16 mouse cellular contexts compared by ENCODE assay signal in genomic region chr11:4734179-4734578, GRCm38 (mm10). TPM values are rescaled to one million over a fixed set of nuclear protein-coding genes. Genes with fewer than 3 reads are reported as not detected.
DNase-seq lines count a peak whose midpoint lies in the region; ATAC-seq and TF ChIP-seq lines count a peak whose summit lies in the region.
"Had no signal": no experiment of that assay in that cellular context is flagged by ENCODE, and none has a peak within 500 bp of the region (broad histone marks: within the 10 kb centered on the region; RNA-seq: fewer than 3 reads in every experiment).

No protein-coding gene starts in this region.

- TF ChIP-seq CTCF in heart, postnatal 0 days (IDR thresholded peaks at IDR 0.05; ENCODE audit: low read depth): peak; percentile 20; the same call in 1 of the 2 replicates
- peak; percentile 61; the same call in 1 of the 2 replicates for TF ChIP-seq CTCF in embryonic fibroblast, embryonic 13.5 days (IDR thresholded peaks at IDR 0.05; ENCODE audit: borderline replicate concordance, insufficient read depth, low read length)
- peak; percentile 58 for TF ChIP-seq CTCF in midbrain, postnatal 0 days (IDR thresholded peaks at IDR 0.05)

- no peak for DNase-seq in heart, postnatal 0 days (ENCODE audit: low spot score)
- DNase-seq in heart, postnatal 25 days (ENCODE audit: low spot score): no peak
- DNase-seq in midbrain, embryonic 10.5 days (ENCODE audit: low spot score): peak; percentile 41
- peak; percentile 49 for DNase-seq in midbrain, postnatal 0 days (ENCODE audit: low spot score)
- no peak for DNase-seq in lung, postnatal 10 days
- DNase-seq: adrenal gland, postnatal 25 days; B cell, adult 2 months; cerebellum, adult 11 months; gastrocnemius, postnatal 36 days; kidney, adult 11 months; thymus, postnatal 14 days had no signal

- no peak overlapping the region for H3K4me2 ChIP-seq in heart, postnatal 0 days (ENCODE audit: low read depth, low read length)
- no peak overlapping the region for H3K4me2 ChIP-seq in midbrain, embryonic 15.5 days
- H3K4me2 ChIP-seq in midbrain, postnatal 0 days (ENCODE audit: low read depth, low read length, poor library complexity, severe bottlenecking): no peak overlapping the region
- no peak overlapping the region for H3K4me2 ChIP-seq in intestine, embryonic 15.5 days (replicated peaks)
- H3K4me2 ChIP-seq: liver, embryonic 15.5 days had no signal

- TF ChIP-seq POLR2A in embryonic fibroblast, embryonic 13.5 days (IDR thresholded peaks at IDR 0.05; ENCODE audit: low read depth, low read length): no peak

- H3K36me3 ChIP-seq in heart, postnatal 0 days (replicated peaks; ENCODE audit: control insufficient read depth, insufficient read depth, low read length): 0 out of 2 replicates have a peak, but pooled peaks cover 9% of the 10 kb centered on the region
- peaks cover 20% of the 10 kb centered on the region; the same call in 1 of the 2 replicates for H3K36me3 ChIP-seq in midbrain, embryonic 10.5 days
- no peaks in the 10 kb centered on the region for H3K36me3 ChIP-seq in midbrain, embryonic 15.5 days (replicated peaks)
- H3K36me3 ChIP-seq in midbrain, postnatal 0 days (ENCODE audit: insufficient read depth, low read length): no peaks in the 10 kb centered on the region
- no peaks in the 10 kb centered on the region for H3K36me3 ChIP-seq in intestine, embryonic 15.5 days
- H3K36me3 ChIP-seq: liver, embryonic 15.5 days had no signal

- no peak for ATAC-seq in heart, postnatal 0 days (ENCODE audit: insufficient read depth, low read depth)
- ATAC-seq in midbrain, embryonic 15.5 days (replicated peaks): no peak
- ATAC-seq in midbrain, postnatal 0 days (ENCODE audit: low FRiP score): no peak
- no peak for ATAC-seq in intestine, embryonic 15.5 days
- ATAC-seq: Patski had no signal

- WGBS in heart, postnatal 0 days: 41% methylated on average over 12 of the region's 12 CpGs
- 35% methylated on average over 12 of the region's 12 CpGs for WGBS in midbrain, embryonic 10.5 days
- 40% methylated on average over 12 of the region's 12 CpGs for WGBS in midbrain, embryonic 15.5 days
- WGBS in midbrain, postnatal 0 days: 43% methylated on average over 12 of the region's 12 CpGs
- WGBS in intestine, embryonic 15.5 days: 42% methylated on average over 12 of the region's 12 CpGs

- H3K9me3 ChIP-seq in heart, postnatal 0 days (replicated peaks; ENCODE audit: control insufficient read depth, low read length): no peaks in the 10 kb centered on the region
- H3K9me3 ChIP-seq in midbrain, embryonic 10.5 days (replicated peaks): no peaks in the 10 kb centered on the region
- H3K9me3 ChIP-seq in midbrain, embryonic 15.5 days: no peaks in the 10 kb centered on the region
- H3K9me3 ChIP-seq in midbrain, postnatal 0 days (ENCODE audit: low read length): no peaks in the 10 kb centered on the region
- H3K9me3 ChIP-seq in intestine, embryonic 15.5 days: no peaks in the 10 kb centered on the region
- H3K9me3 ChIP-seq: liver, embryonic 15.5 days had no signal

- H3K4me3 ChIP-seq in heart, postnatal 0 days (ENCODE audit: low read depth, low read length): no peak overlapping the region
- H3K4me3 ChIP-seq in midbrain, embryonic 10.5 days: no peak overlapping the region
- H3K4me3 ChIP-seq in midbrain, embryonic 15.5 days: no peak overlapping the region
- no peak overlapping the region for H3K4me3 ChIP-seq in embryonic fibroblast, embryonic 13.5 days (ENCODE audit: insufficient read depth, low read length)
- no peak overlapping the region for H3K4me3 ChIP-seq in midbrain, postnatal 0 days (ENCODE audit: low read depth, low read length)
- no peak overlapping the region for H3K4me3 ChIP-seq in intestine, embryonic 15.5 days (replicated peaks)
- H3K4me3 ChIP-seq: liver, embryonic 15.5 days had no signal

- H3K9ac ChIP-seq in heart, postnatal 0 days (replicated peaks; ENCODE audit: low read depth, low read length): no peak overlapping the region
- H3K9ac ChIP-seq in midbrain, embryonic 15.5 days: no peak overlapping the region
- no peak overlapping the region for H3K9ac ChIP-seq in midbrain, postnatal 0 days (replicated peaks; ENCODE audit: low read length, poor library complexity, severe bottlenecking)
- H3K9ac ChIP-seq in intestine, embryonic 15.5 days: no peak overlapping the region
- H3K9ac ChIP-seq: liver, embryonic 15.5 days had no signal

- no peak overlapping the region for H3K27ac ChIP-seq in heart, postnatal 0 days (ENCODE audit: low read depth)
- no peak overlapping the region for H3K27ac ChIP-seq in midbrain, embryonic 10.5 days (replicated peaks)
- H3K27ac ChIP-seq in midbrain, embryonic 15.5 days: no peak overlapping the region
- no peak overlapping the region for H3K27ac ChIP-seq in embryonic fibroblast, embryonic 13.5 days (ENCODE audit: insufficient read depth, low read length)
- H3K27ac ChIP-seq in midbrain, postnatal 0 days (ENCODE audit: low read depth, low read length): no peak overlapping the region
- no peak overlapping the region for H3K27ac ChIP-seq in intestine, embryonic 15.5 days
- H3K27ac ChIP-seq: liver, embryonic 15.5 days had no signal

- intact Hi-C loops in heart, postnatal 25 days (cut with DNase I): no loop called here

- H3K27me3 ChIP-seq in heart, postnatal 0 days (ENCODE audit: control insufficient read depth, insufficient read depth, low read length): no peaks in the 10 kb centered on the region
- peaks cover 17% of the 10 kb centered on the region for H3K27me3 ChIP-seq in midbrain, embryonic 10.5 days (ENCODE audit: low read depth, poor library complexity, severe bottlenecking)
- H3K27me3 ChIP-seq in midbrain, embryonic 15.5 days (replicated peaks): no peaks in the 10 kb centered on the region
- no peaks in the 10 kb centered on the region for H3K27me3 ChIP-seq in midbrain, postnatal 0 days (ENCODE audit: insufficient read depth, low read length)
- H3K27me3 ChIP-seq in intestine, embryonic 15.5 days (replicated peaks): no peaks in the 10 kb centered on the region
- H3K27me3 ChIP-seq: liver, embryonic 15.5 days; Patski had no signal

- TF ChIP-seq EP300 in heart, postnatal 0 days (IDR thresholded peaks at IDR 0.05; ENCODE audit: low read depth): no peak

- 0 out of 2 replicates have a peak, but pooled peaks cover 3% of the 10 kb centered on the region for H3K4me1 ChIP-seq in heart, postnatal 0 days (ENCODE audit: control insufficient read depth, insufficient read depth)
- peaks cover 32% of the 10 kb centered on the region for H3K4me1 ChIP-seq in midbrain, embryonic 10.5 days
- H3K4me1 ChIP-seq in midbrain, embryonic 15.5 days: peaks cover 26% of the 10 kb centered on the region
- H3K4me1 ChIP-seq in embryonic fibroblast, embryonic 13.5 days (ENCODE audit: control insufficient read depth, insufficient read depth, low read length): no peaks in the 10 kb centered on the region
- H3K4me1 ChIP-seq in midbrain, postnatal 0 days (ENCODE audit: insufficient read depth, low read length): no peaks in the 10 kb centered on the region
- 0 out of 2 replicates have a peak, but pooled peaks cover 4% of the 10 kb centered on the region for H3K4me1 ChIP-seq in intestine, embryonic 15.5 days (replicated peaks)
- H3K4me1 ChIP-seq: liver, embryonic 15.5 days had no signal

RNA-seq across cellular contexts. Expression of gene Cabp7, which starts 12.4 kb away (rescaled TPM):
- total RNA-seq in heart, postnatal 0 days (2014; rRNA removed; ENCODE audit: low replicate concordance): not detected in 2 replicates
- 0.07 TPM in 1 of 2 replicates, not detected in the other for polyA plus RNA-seq in heart, postnatal 0 days (2015; fragmentation: Nextera tagmentation; extraction: Ambion mirVana)
- not detected for total RNA-seq in heart, postnatal 25 days (2021)
- 0.11 and 0.22 TPM in 2 replicates for polyA plus RNA-seq in midbrain, embryonic 10.5 days (2016; fragmentation: Nextera tagmentation; extraction: Ambion mirVana)
- 1.8 and 2.2 TPM in 2 replicates for polyA plus RNA-seq in midbrain, embryonic 15.5 days (2015; fragmentation: Nextera tagmentation; extraction: Ambion mirVana)
- polyA plus RNA-seq in embryonic fibroblast, embryonic 13.5 days (2011; ENCODE audit: insufficient read length, low read depth, missing spikeins): not detected in 2 replicates
- total RNA-seq in midbrain, postnatal 0 days (2014; rRNA removed): 13.1 and 15.7 TPM in 2 replicates
- 1.8 and 2.1 TPM in 2 replicates for polyA plus RNA-seq in midbrain, postnatal 0 days (2015; fragmentation: Nextera tagmentation; extraction: Ambion mirVana)
- polyA plus RNA-seq in intestine, embryonic 15.5 days (2015; fragmentation: Nextera tagmentation; extraction: Ambion mirVana): 0.13 and 0.21 TPM in 2 replicates
- total RNA-seq: adrenal gland, postnatal 25 days had no signal

RNA-seq across cellular contexts. Expression of gene Zmat5, which starts 29.7 kb away (rescaled TPM):
- total RNA-seq in heart, postnatal 0 days (2014; rRNA removed; ENCODE audit: low replicate concordance): 35.1 and 51.2 TPM in 2 replicates
- polyA plus RNA-seq in heart, postnatal 0 days (2015; fragmentation: Nextera tagmentation; extraction: Ambion mirVana): 50.5 and 54.1 TPM in 2 replicates
- 10 to 100 TPM; 25.7 to 26.3 TPM for total RNA-seq in heart, postnatal 25 days (2021)
- polyA plus RNA-seq in midbrain, embryonic 10.5 days (2016; fragmentation: Nextera tagmentation; extraction: Ambion mirVana): 83.9 and 86.7 TPM in 2 replicates
- polyA plus RNA-seq in midbrain, embryonic 15.5 days (2015; fragmentation: Nextera tagmentation; extraction: Ambion mirVana): 57.0 and 59.1 TPM in 2 replicates
- 8.9 and 9.4 TPM in 2 replicates for polyA plus RNA-seq in embryonic fibroblast, embryonic 13.5 days (2011; ENCODE audit: insufficient read length, low read depth, missing spikeins)
- total RNA-seq in midbrain, postnatal 0 days (2014; rRNA removed): 25.9 and 28.2 TPM in 2 replicates
- polyA plus RNA-seq in midbrain, postnatal 0 days (2015; fragmentation: Nextera tagmentation; extraction: Ambion mirVana): 43.5 and 51.7 TPM in 2 replicates
- 60.9 and 63.0 TPM in 2 replicates for polyA plus RNA-seq in intestine, embryonic 15.5 days (2015; fragmentation: Nextera tagmentation; extraction: Ambion mirVana)

RNA-seq across cellular contexts. Expression of gene Uqcr10, which starts 30.0 kb away (rescaled TPM):
- total RNA-seq in heart, postnatal 0 days (2014; rRNA removed; ENCODE audit: low replicate concordance): 721 and 837 TPM in 2 replicates
- polyA plus RNA-seq in heart, postnatal 0 days (2015; fragmentation: Nextera tagmentation; extraction: Ambion mirVana): 3,434 and 3,656 TPM in 2 replicates
- total RNA-seq in heart, postnatal 25 days (2021): 1,000 to 10,000 TPM; 1,536 to 1,541 TPM
- polyA plus RNA-seq in midbrain, embryonic 10.5 days (2016; fragmentation: Nextera tagmentation; extraction: Ambion mirVana): 639 and 680 TPM in 2 replicates
- 556 and 560 TPM in 2 replicates for polyA plus RNA-seq in midbrain, embryonic 15.5 days (2015; fragmentation: Nextera tagmentation; extraction: Ambion mirVana)
- 259 and 274 TPM in 2 replicates for polyA plus RNA-seq in embryonic fibroblast, embryonic 13.5 days (2011; ENCODE audit: insufficient read length, low read depth, missing spikeins)
- 294 and 403 TPM in 2 replicates for total RNA-seq in midbrain, postnatal 0 days (2014; rRNA removed)
- polyA plus RNA-seq in midbrain, postnatal 0 days (2015; fragmentation: Nextera tagmentation; extraction: Ambion mirVana): 788 and 843 TPM in 2 replicates
- polyA plus RNA-seq in intestine, embryonic 15.5 days (2015; fragmentation: Nextera tagmentation; extraction: Ambion mirVana): 1,117 and 1,212 TPM in 2 replicates

Comparison
In these comparisons a context has a peak if more than half of its experiments do, and no peak if none do; other contexts are left out.
1. DNase-seq: peak in midbrain, embryonic 10.5 days (single experiment) and midbrain, postnatal 0 days (single experiment); none in heart, postnatal 0 days (single experiment), heart, postnatal 25 days (single experiment) and lung, postnatal 10 days (single experiment).
2. Peak in every context shown above with its lines, with median percentiles within 50 percentile points of each other: CTCF ChIP-seq.